Mouse (Mus musculus): ENCODE data around the gene Stag1. TPM values are rescaled to one million over a fixed set of nuclear protein-coding genes. Genes with fewer than 3 reads are reported as not detected.

The Stag1 gene
- polyA plus RNA-seq, 1 experiment from 2014 or later: 28.9 TPM

GRCm38 (mm10) chr9:100647774-100648323 lies 50.3 kb downstream of the Stag1 start:
- Histone ChIP-seq H3K4me3 (no peak overlapping the region), H3K4me2 (no peak overlapping the region), H3K27me3 (no peaks in the 10 kb centered on the region), H3K4me1 (replicated peaks) (peaks cover 8% of the 10 kb centered on the region), H3K27ac (replicated peaks) (no peak overlapping the region), H3K9ac (no peak overlapping the region), H3K36me3 (no peaks in the 10 kb centered on the region), H3K9me3 (no peaks in the 10 kb centered on the region)
- WGBS: 88% methylated on average over 2 of the region's 2 CpGs
- no peak for ATAC-seq (ENCODE audit: low FRiP score, low read depth)

- ATAC-seq (ENCODE audit: low FRiP score, low read depth): no peak
- no peaks in the 10 kb centered on the region for H3K9me3 ChIP-seq
- no peaks in the 10 kb centered on the region for H3K36me3 ChIP-seq
- H3K4me3 ChIP-seq: no peak overlapping the region
- WGBS: 83% methylated on average over 3 of the region's 3 CpGs
- H3K4me2 ChIP-seq: no peak overlapping the region
- H3K27ac ChIP-seq (replicated peaks): no peak overlapping the region
- H3K4me1 ChIP-seq (replicated peaks): no peaks in the 10 kb centered on the region
- no peaks in the 10 kb centered on the region for H3K27me3 ChIP-seq
- no peak overlapping the region for H3K9ac ChIP-seq
Observed at GRCm38 (mm10) chr9:100654104-100654503, 56.5 kb downstream of the Stag1 start.

- H3K4me2 ChIP-seq: no peak overlapping the region
- ATAC-seq (ENCODE audit: low FRiP score, low read depth): no peak
- H3K9ac ChIP-seq: no peak overlapping the region
- no peaks in the 10 kb centered on the region for H3K36me3 ChIP-seq
- no peaks in the 10 kb centered on the region for H3K9me3 ChIP-seq
- no peak overlapping the region for H3K27ac ChIP-seq (replicated peaks)
- H3K27me3 ChIP-seq: no peaks in the 10 kb centered on the region
- H3K4me1 ChIP-seq (replicated peaks): no peaks in the 10 kb centered on the region
- WGBS: 94% methylated on average over 4 of the region's 4 CpGs
- H3K4me3 ChIP-seq: no peak overlapping the region
Observed at GRCm38 (mm10) chr9:100656058-100656457, 58.5 kb downstream of the Stag1 start.

GRCm38 (mm10) chr9:100660587-100660986 lies 63.0 kb downstream of the Stag1 start:
- no peaks in the 10 kb centered on the region for H3K9me3 ChIP-seq
- H3K27ac ChIP-seq (replicated peaks): no peak overlapping the region
- H3K9ac ChIP-seq: no peak overlapping the region
- no peaks in the 10 kb centered on the region for H3K27me3 ChIP-seq
- no peak for ATAC-seq (ENCODE audit: low FRiP score, low read depth)
- no peak overlapping the region for H3K4me3 ChIP-seq
- H3K36me3 ChIP-seq: no peaks in the 10 kb centered on the region
- H3K4me1 ChIP-seq (replicated peaks): no peaks in the 10 kb centered on the region
- no peak overlapping the region for H3K4me2 ChIP-seq

GRCm38 (mm10) chr9:100663473-100664134 lies 66.0 kb downstream of the Stag1 start:
- no peak for ATAC-seq (ENCODE audit: low FRiP score, low read depth)
- H3K4me3 ChIP-seq: no peak overlapping the region
- no peaks in the 10 kb centered on the region for H3K4me1 ChIP-seq (replicated peaks)
- no peak overlapping the region for H3K27ac ChIP-seq (replicated peaks)
- WGBS: 94% methylated on average over 4 of the region's 4 CpGs
- no peaks in the 10 kb centered on the region for H3K36me3 ChIP-seq
- no peaks in the 10 kb centered on the region for H3K27me3 ChIP-seq
- H3K4me2 ChIP-seq: no peak overlapping the region
- no peak overlapping the region for H3K9ac ChIP-seq
- no peaks in the 10 kb centered on the region for H3K9me3 ChIP-seq

- Histone ChIP-seq H3K36me3 (no peaks in the 10 kb centered on the region), H3K27ac (replicated peaks) (no peak overlapping the region), H3K4me1 (replicated peaks) (no peaks in the 10 kb centered on the region), H3K4me2 (no peak overlapping the region), H3K4me3 (no peak overlapping the region), H3K9me3 (no peaks in the 10 kb centered on the region), H3K27me3 (no peaks in the 10 kb centered on the region), H3K9ac (no peak overlapping the region)
- no peak for ATAC-seq (ENCODE audit: low FRiP score, low read depth)
- WGBS: 85% methylated on average over 5 of the region's 5 CpGs
Observed at GRCm38 (mm10) chr9:100670151-100670550, 72.6 kb downstream of the Stag1 start.

GRCm38 (mm10) chr9:100679036-100679435 lies 81.4 kb downstream of the Stag1 start:
- no peaks in the 10 kb centered on the region for H3K9me3 ChIP-seq
- H3K9ac ChIP-seq: no peak overlapping the region
- H3K27ac ChIP-seq (replicated peaks): no peak overlapping the region
- H3K27me3 ChIP-seq: no peaks in the 10 kb centered on the region
- ATAC-seq (ENCODE audit: low FRiP score, low read depth): no peak
- H3K4me2 ChIP-seq: no peak overlapping the region
- H3K4me1 ChIP-seq (replicated peaks): no peaks in the 10 kb centered on the region
- no peaks in the 10 kb centered on the region for H3K36me3 ChIP-seq
- no peak overlapping the region for H3K4me3 ChIP-seq

- Histone ChIP-seq H3K9me3 (no peaks in the 10 kb centered on the region), H3K4me3 (no peak overlapping the region), H3K27me3 (no peaks in the 10 kb centered on the region), H3K36me3 (no peaks in the 10 kb centered on the region), H3K9ac (no peak overlapping the region), H3K4me1 (replicated peaks) (peaks cover 8% of the 10 kb centered on the region), H3K27ac (replicated peaks) (no peak overlapping the region), H3K4me2 (no peak overlapping the region)
- ATAC-seq (ENCODE audit: low FRiP score, low read depth): no peak
Observed at GRCm38 (mm10) chr9:100682285-100682684, 84.7 kb downstream of the Stag1 start.

- H3K27me3 ChIP-seq: no peaks in the 10 kb centered on the region
- no peaks in the 10 kb centered on the region for H3K9me3 ChIP-seq
- H3K4me1 ChIP-seq (replicated peaks): peaks cover 8% of the 10 kb centered on the region
- no peaks in the 10 kb centered on the region for H3K36me3 ChIP-seq
- H3K27ac ChIP-seq (replicated peaks): peak overlapping the region; percentile 70
- H3K4me3 ChIP-seq: no peak overlapping the region
- WGBS: 5% methylated on average over 3 of the region's 3 CpGs
- peak overlapping the region; percentile 15; the same call in 1 of the 2 replicates for H3K4me2 ChIP-seq
- peak; percentile 93 for ATAC-seq (ENCODE audit: low FRiP score, low read depth)
- no peak overlapping the region for H3K9ac ChIP-seq
Observed at GRCm38 (mm10) chr9:100685769-100686487, 88.3 kb downstream of the Stag1 start.

- ATAC-seq (ENCODE audit: low FRiP score, low read depth): no peak
- Histone ChIP-seq H3K9ac (no peak overlapping the region), H3K36me3 (no peaks in the 10 kb centered on the region), H3K4me1 (replicated peaks) (peaks cover 12% of the 10 kb centered on the region), H3K27me3 (no peaks in the 10 kb centered on the region), H3K27ac (replicated peaks) (no peak overlapping the region), H3K4me2 (no peak overlapping the region), H3K4me3 (no peak overlapping the region), H3K9me3 (no peaks in the 10 kb centered on the region)
- WGBS: 95% methylated on average over 3 of the region's 3 CpGs
Observed at GRCm38 (mm10) chr9:100689765-100690316, 92.2 kb downstream of the Stag1 start.

GRCm38 (mm10) chr9:100692239-100692638 lies 94.6 kb downstream of the Stag1 start:
- no peaks in the 10 kb centered on the region for H3K9me3 ChIP-seq
- H3K36me3 ChIP-seq: no peaks in the 10 kb centered on the region
- no peak overlapping the region for H3K9ac ChIP-seq
- H3K4me2 ChIP-seq: no peak overlapping the region
- H3K4me1 ChIP-seq (replicated peaks): 0 out of 2 replicates have a peak, but pooled peaks cover 4% of the 10 kb centered on the region
- 100% methylated on average over 1 of the region's 1 CpGs for WGBS
- no peak overlapping the region for H3K4me3 ChIP-seq
- no peaks in the 10 kb centered on the region for H3K27me3 ChIP-seq
- ATAC-seq (ENCODE audit: low FRiP score, low read depth): no peak
- H3K27ac ChIP-seq (replicated peaks): no peak overlapping the region

GRCm38 (mm10) chr9:100696537-100696936 lies 98.9 kb downstream of the Stag1 start:
- no peak for ATAC-seq (ENCODE audit: low FRiP score, low read depth)
- Histone ChIP-seq H3K4me3 (no peak overlapping the region), H3K4me1 (replicated peaks) (0 out of 2 replicates have a peak, but pooled peaks cover 4% of the 10 kb centered on the region), H3K27ac (replicated peaks) (no peak overlapping the region), H3K4me2 (no peak overlapping the region), H3K27me3 (no peaks in the 10 kb centered on the region), H3K9me3 (no peaks in the 10 kb centered on the region), H3K9ac (no peak overlapping the region), H3K36me3 (no peaks in the 10 kb centered on the region)
- 82% methylated on average over 2 of the region's 2 CpGs for WGBS
